Mouse (Mus musculus) MEL (cell line): Measurements from ENCODE around the gene Gm30191.

Experiments used
- CTCF ChIP-seq, 3 experiments: IDR thresholded peaks in 2 of 3; conservative IDR thresholded peaks in 1 of 3; 2 replicates each; pipeline ENCODE4 v1.5.1; 2011 to 2012; ENCODE audit warnings: low read length in 3 of 3, low read depth in 2 of 3, mild to moderate bottlenecking in 2 of 3, improper control_type of control experiment in 1 of 3, inconsistent platforms in 1 of 3, mixed read lengths in 1 of 3, moderate library complexity in 1 of 3; ENCODE audit not compliant: control insufficient read depth in 1 of 3, insufficient read depth in 1 of 3, poor library complexity in 1 of 3, severe bottlenecking in 1 of 3
- EP300 ChIP-seq, 2 experiments: IDR thresholded peaks; 2 replicates each; pipeline ENCODE4 v1.6.1; 2011; ENCODE audit warnings: improper control_type of control experiment in 2 of 2, low read length in 2 of 2, low read depth in 1 of 2, mild to moderate bottlenecking in 1 of 2
- GABPA ChIP-seq: IDR thresholded peaks from 2 replicates; pipeline ENCODE4 v1.6.1; 2012; ENCODE audit warnings: low read depth, mild to moderate bottlenecking, inconsistent platforms, low read length, improper control_type of control experiment, moderate library complexity
- JUND ChIP-seq: IDR thresholded peaks from 2 replicates; pipeline ENCODE4 v1.6.1; 2011; ENCODE audit warnings: low read depth, mild to moderate bottlenecking, improper control_type of control experiment, low read length
- MAZ ChIP-seq: IDR thresholded peaks from 2 replicates; pipeline ENCODE4 v1.6.1; 2012; ENCODE audit warnings: low read depth, mild to moderate bottlenecking, inconsistent platforms, low read length, improper control_type of control experiment
- POLR2A ChIP-seq, 2 experiments: IDR thresholded peaks; 2 replicates each; pipeline ENCODE4 v1.6.1; 2011 to 2012; ENCODE audit warnings: low read length in 2 of 2, mild to moderate bottlenecking in 2 of 2, control low read depth in 1 of 2, improper control_type of control experiment in 1 of 2, low read depth in 1 of 2, moderate library complexity in 1 of 2; ENCODE audit not compliant: control insufficient read depth in 1 of 2, insufficient read depth in 1 of 2, poor library complexity in 1 of 2
- POLR2AphosphoS5 ChIP-seq: IDR thresholded peaks from 2 replicates; pipeline ENCODE4 v1.6.1; 2012; ENCODE audit warnings: low read depth, borderline replicate concordance, mild to moderate bottlenecking, inconsistent platforms, low read length, moderate library complexity, mixed read lengths
- SIN3A ChIP-seq: IDR thresholded peaks from 2 replicates; pipeline ENCODE4 v1.6.1; 2012; ENCODE audit warnings: low read length, improper control_type of control experiment, inconsistent platforms
- TAL1 ChIP-seq: IDR thresholded peaks from 2 replicates; pipeline ENCODE4 v1.6.1; 2012; ENCODE audit warnings: mild to moderate bottlenecking, inconsistent platforms, low read length, moderate library complexity, mixed read lengths
- USF1 ChIP-seq: IDR thresholded peaks from 2 replicates; pipeline ENCODE4 v1.6.1; 2014; ENCODE audit warnings: low read depth, mild to moderate bottlenecking, inconsistent platforms, low read length, improper control_type of control experiment, moderate library complexity
- USF2 ChIP-seq, 2 experiments: IDR thresholded peaks; 2 replicates each; pipeline ENCODE4 v1.6.1; 2011 to 2012; ENCODE audit warnings: improper control_type of control experiment in 2 of 2, low read length in 2 of 2, borderline replicate concordance in 1 of 2, inconsistent platforms in 1 of 2, low read depth in 1 of 2, mild to moderate bottlenecking in 1 of 2; ENCODE audit not compliant: insufficient read depth in 1 of 2
- ZC3H11A ChIP-seq: IDR thresholded peaks from 2 replicates; pipeline ENCODE4 v1.6.1; 2012; ENCODE audit warnings: low read depth, mild to moderate bottlenecking, inconsistent platforms, low read length, improper control_type of control experiment

GRCm38 (mm10) chr4:134238686-134239085 is 8.0 kb upstream of the Gm30191 start:
- TF ChIP-seq CTCF (IDR thresholded peaks at IDR 0.05 in 2 of 3, conservative IDR thresholded peaks at IDR 0.05 in 1 of 3; ENCODE audit: control insufficient read depth in 1 of 3, insufficient read depth in 1 of 3, low read depth in 2 of 3, low read length in 3 of 3, poor library complexity in 1 of 3, severe bottlenecking in 1 of 3) (no peak), POLR2AphosphoS5 (no peak), JUND (no peak), SIN3A (no peak), GABPA (no peak), TAL1 (no peak), POLR2A (IDR thresholded peaks at IDR 0.05; ENCODE audit: control insufficient read depth in 1 of 2, insufficient read depth in 1 of 2, low read depth in 1 of 2, low read length in 2 of 2, poor library complexity in 1 of 2) (no peak), EP300 (IDR thresholded peaks at IDR 0.05; ENCODE audit: low read depth in 1 of 2, low read length in 2 of 2) (no peak), ZC3H11A (no peak), USF2 (IDR thresholded peaks at IDR 0.05; ENCODE audit: borderline replicate concordance in 1 of 2, insufficient read depth in 1 of 2, low read depth in 1 of 2, low read length in 2 of 2) (no peak), MAZ (no peak), USF1 (no peak)
